Mouse (Mus musculus) bone marrow macrophage, adult 2 months (primary cell): ENCODE results near the gene Pla2g12a. TPM values are rescaled to one million over a fixed set of nuclear protein-coding genes. Genes with fewer than 3 reads are reported as not detected.
A peak's percentile ranks its signal among the peaks of the same experiment; 100 is the strongest.

Source experiments
- H3K27ac ChIP-seq: 2 replicates; pipeline ENCODE4 v1.5.1; 2012; ENCODE audit warnings: low read depth, low read length; ENCODE audit not compliant: insufficient read depth
- H3K4me1 ChIP-seq: 2 replicates; pipeline ENCODE4 v1.6.1; 2012; ENCODE audit warnings: low read length; ENCODE audit not compliant: control insufficient read depth, insufficient read depth
- H3K4me3 ChIP-seq: 2 replicates; pipeline ENCODE4 v1.5.1; 2012; ENCODE audit warnings: mild to moderate bottlenecking, low read length, moderate library complexity; ENCODE audit not compliant: insufficient read depth
- CTCF ChIP-seq: IDR thresholded peaks from 2 replicates; pipeline ENCODE4 v1.5.1; 2012; ENCODE audit warnings: low read depth, mild to moderate bottlenecking, low read length, moderate library complexity
- POLR2A ChIP-seq: IDR thresholded peaks from 2 replicates; pipeline ENCODE4 v1.6.1; 2012; ENCODE audit warnings: mild to moderate bottlenecking, low read depth, low read length, borderline replicate concordance
- polyA plus RNA-seq: library from polyadenylated mRNA; stranded (reverse); fragments of >200 nt; gene quantifications from 2 replicates; pipeline ENCODE4 v1.2.4, GENCODE M21; 2012; ENCODE audit not compliant: missing spikeins, insufficient read depth, insufficient read length

Pla2g12a gene
- polyA plus RNA-seq, 1 experiment = 8.8 TPM

DNA sequence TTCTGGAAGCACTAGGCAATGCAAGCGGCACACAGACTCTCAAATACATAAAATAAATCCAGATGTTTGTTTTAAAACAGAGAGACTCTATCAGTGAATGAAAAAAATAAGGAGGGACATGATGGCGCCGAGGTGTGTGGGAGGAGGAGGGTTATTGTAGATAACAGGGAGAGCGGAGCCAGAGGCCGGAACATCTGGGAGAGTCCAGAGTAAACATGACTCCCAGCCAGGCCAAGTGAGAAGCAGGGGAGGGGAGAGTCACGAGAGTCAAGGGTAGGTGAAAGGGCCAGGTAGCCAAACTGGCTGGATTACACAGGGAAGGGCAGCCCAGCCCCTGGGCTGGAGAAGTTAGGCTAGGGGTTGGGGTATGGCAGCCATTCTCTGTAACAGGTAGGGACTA is 18.2 kb downstream of the Pla2g12a start:
- Histone ChIP-seq H3K27ac (no peak overlapping the region), H3K4me3 (no peak overlapping the region), H3K4me1 (no peaks in the 10 kb centered on the region)
- TF ChIP-seq CTCF = no peak
- TF ChIP-seq POLR2A = no peak

DNA sequence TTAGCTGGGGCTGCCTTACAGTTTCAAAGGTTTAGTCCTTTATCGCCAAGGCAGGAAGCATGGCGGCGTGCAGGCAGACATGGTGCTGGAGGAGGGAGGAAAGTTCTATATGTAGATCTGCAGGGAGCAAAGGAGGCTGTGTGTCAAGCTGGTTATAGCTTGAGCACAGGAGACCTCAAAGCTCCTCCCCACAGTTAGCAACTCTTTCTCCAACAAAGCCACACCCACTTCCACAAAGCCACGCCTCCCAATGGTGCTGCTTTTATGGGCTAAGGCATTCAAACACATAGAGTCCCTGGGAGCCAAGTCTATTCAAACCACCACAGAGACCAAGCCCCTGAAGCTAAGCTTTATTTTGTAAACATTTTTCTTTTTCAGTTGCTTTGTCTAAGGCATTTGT is 20.5 kb downstream of the Pla2g12a start:
- Histone ChIP-seq H3K4me3 (no peak overlapping the region), H3K27ac (no peak overlapping the region), H3K4me1 (peaks cover 13% of the 10 kb centered on the region)
- no peak for TF ChIP-seq POLR2A
- TF ChIP-seq CTCF = no peak

DNA sequence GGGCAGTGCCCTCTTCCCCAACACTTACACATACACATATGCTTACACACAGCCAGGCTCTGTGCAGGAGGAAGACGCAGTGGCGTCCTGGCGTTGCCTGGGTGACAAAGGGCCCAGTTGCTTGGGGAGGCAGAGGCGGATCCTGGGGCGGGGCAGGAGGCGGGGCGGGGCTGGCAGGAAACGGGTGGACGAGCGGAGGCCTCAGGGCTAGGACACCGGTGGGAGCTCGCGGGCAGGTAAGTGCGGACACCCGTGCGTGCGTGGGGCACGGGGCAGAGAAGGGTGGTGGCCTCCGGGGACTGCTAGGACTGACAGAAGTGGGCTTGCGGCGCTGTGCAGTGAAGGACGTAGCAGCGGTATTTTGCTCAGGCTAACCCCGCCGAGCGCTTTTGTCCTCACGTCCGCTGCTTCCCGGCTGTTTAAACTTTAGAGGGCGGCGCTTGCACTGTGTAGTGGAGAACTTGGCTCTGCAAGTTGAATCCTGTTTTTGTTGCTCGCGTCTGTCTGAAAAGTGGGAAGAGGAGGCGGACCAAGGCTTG is 22.9 kb downstream of the Pla2g12a start, which contains the start of gene Casp6:
Gene Casp6 (plus strand): TSS at position 155 of the 539 bp plus-strand sequence.
- no peak for TF ChIP-seq CTCF
- TF ChIP-seq POLR2A = no peak
- Histone ChIP-seq H3K4me3 (peak within 1 kb of the TSS; percentile 91), H3K4me1 (peaks cover 20% of the 10 kb centered on the region), H3K27ac (peak within 1 kb of the TSS; percentile 45)

DNA sequence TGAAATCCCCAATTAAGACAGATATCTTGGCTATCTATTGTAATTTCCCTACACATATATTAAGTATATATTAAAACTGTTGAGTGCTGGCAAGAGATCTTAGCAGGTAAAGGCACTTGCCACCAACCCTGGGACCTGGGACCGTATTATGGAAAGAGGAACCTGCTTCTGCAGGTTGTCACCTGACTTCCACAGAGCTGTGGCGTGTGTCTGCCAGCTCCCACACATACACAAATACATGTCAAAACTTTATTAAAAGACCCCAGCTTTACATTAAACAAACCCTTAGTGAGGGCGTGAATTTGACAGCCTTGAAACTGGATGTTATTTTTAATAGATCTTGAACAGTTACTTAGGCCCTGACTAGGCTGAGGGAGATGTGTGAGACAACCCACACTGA is 25.0 kb downstream of the Pla2g12a start:
- no peak overlapping the region for H3K27ac ChIP-seq
- no peak for TF ChIP-seq POLR2A
- no peak for TF ChIP-seq CTCF
- no peak overlapping the region for H3K4me3 ChIP-seq
- H3K4me1 ChIP-seq = peaks cover 20% of the 10 kb centered on the region

DNA sequence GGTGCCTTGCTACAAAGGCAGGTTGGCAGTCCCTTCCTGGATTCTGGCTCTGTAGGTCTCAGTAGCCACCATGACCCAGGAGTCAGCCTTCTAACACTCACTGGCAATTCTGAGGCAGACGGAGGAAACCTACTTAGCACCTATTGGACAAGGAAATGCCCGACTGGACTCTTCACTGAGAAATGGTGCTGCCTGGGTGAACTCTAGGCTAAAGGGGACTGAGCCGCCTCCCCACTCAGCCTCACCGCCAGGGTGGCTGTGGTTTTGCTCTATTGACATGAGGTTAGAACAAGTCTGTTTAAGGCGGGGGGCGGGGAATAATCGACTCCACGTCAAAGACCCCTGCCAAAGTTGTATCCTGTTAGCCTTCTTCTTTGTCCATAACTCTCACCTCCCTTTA is 25.5 kb downstream of the Pla2g12a start:
- H3K4me3 ChIP-seq = no peak overlapping the region
- peaks cover 20% of the 10 kb centered on the region for H3K4me1 ChIP-seq
- TF ChIP-seq CTCF (no peak), POLR2A (no peak)
- H3K27ac ChIP-seq = no peak overlapping the region

DNA sequence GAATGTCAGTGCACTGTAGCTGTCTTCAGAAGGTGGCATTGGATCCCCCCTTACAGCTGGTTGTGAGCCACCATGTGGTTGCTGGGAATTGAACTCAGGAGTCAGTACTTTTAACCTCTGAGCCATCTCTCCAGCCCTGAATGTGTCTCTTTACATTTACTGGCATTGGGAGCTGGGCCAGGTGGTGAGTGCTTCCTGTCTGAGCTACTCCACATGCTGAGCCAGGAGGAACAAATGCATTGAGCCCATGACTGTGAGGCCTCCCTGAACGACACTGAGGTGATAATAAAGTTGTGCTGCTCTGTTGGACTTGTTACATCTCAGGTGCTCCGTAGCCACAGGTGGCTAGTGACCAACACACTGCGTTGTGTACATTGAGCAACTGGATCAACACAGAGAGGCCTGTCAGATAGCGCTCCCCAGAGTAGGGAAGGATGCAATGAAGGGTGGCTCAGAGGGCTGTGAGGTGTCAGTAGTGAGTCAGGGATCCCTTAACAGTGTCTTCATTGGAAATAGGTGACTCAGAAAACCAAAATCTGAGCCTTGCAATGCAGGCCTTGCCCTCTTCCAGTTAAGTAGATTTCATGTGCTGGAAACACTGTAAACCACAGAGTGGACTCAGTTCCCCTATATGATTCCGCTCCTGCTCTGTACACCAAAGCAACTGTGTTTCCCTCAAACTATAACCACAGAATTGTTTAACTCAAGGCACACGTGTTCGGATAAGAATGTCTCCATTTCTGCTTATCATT is 26.2 kb downstream of the Pla2g12a start:
- Histone ChIP-seq H3K4me1 (peaks cover 20% of the 10 kb centered on the region), H3K27ac (no peak overlapping the region), H3K4me3 (no peak overlapping the region)
- TF ChIP-seq CTCF = no peak
- no peak for TF ChIP-seq POLR2A

DNA sequence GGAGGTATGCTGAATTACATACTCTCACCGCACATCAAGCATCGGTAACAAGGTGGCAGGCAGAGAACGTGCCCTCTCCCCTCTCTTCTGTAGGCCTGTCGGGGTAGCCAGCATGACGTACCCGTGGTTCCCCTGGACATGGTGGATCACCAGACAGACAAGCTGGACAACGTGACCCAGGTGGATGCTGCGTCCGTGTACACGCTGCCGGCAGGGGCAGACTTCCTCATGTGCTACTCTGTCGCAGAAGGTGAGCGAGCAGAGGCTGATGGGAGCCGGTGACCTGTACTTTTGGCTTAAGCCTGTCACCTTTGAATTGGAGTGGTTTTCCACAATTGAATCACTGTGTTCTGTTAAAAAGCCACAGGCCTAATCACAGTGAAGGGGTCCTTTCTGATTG is 33.6 kb downstream of the Pla2g12a start:
- H3K4me3 ChIP-seq = no peak overlapping the region
- H3K4me1 ChIP-seq = no peaks in the 10 kb centered on the region
- no peak overlapping the region for H3K27ac ChIP-seq
- TF ChIP-seq CTCF (no peak), POLR2A (no peak)

DNA sequence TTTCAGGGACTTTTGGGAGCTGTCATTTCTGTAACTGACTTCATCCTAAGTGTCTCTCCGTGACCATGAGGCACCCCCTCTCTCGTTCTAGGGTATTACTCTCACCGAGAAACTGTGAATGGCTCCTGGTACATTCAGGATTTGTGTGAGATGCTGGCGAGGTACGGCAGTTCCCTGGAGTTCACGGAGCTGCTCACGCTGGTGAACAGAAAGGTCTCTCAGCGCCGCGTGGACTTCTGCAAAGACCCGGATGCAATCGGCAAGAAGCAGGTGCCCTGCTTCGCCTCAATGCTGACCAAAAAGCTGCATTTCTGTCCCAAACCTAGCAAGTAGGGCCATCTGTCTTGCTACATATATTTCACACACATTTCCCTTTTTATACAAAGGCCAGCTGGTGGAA is 34.8 kb downstream of the Pla2g12a start:
- Histone ChIP-seq H3K27ac (no peak overlapping the region), H3K4me1 (no peaks in the 10 kb centered on the region)
- no peak for TF ChIP-seq POLR2A
- TF ChIP-seq CTCF = no peak

DNA sequence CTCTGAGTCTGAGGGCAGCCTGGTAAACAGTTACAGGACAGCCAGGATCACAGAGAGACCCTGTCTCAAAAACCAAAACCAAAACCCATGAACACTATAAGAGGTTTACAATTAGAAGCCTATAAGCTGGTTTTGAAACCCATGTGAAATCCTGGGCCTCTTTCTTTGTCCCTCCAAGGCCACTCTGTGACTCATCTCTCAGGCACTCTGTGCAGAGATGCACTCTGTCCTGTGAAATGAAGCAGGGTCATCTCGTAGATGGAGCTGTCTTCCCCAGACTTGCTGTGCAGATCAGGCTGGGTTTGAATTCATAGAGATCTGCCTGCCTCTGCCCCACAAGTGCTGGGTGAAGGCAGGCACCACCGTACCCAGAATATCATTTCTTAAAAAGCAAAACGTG is 39.0 kb downstream of the Pla2g12a start:
- no peaks in the 10 kb centered on the region for H3K4me1 ChIP-seq
- no peak overlapping the region for H3K27ac ChIP-seq
- no peak overlapping the region for H3K4me3 ChIP-seq
- TF ChIP-seq CTCF = no peak
- TF ChIP-seq POLR2A = no peak

More for the DNA sequence above, 34.8 kb downstream of the Pla2g12a start:
- no peak overlapping the region for H3K4me3 ChIP-seq

DNA sequence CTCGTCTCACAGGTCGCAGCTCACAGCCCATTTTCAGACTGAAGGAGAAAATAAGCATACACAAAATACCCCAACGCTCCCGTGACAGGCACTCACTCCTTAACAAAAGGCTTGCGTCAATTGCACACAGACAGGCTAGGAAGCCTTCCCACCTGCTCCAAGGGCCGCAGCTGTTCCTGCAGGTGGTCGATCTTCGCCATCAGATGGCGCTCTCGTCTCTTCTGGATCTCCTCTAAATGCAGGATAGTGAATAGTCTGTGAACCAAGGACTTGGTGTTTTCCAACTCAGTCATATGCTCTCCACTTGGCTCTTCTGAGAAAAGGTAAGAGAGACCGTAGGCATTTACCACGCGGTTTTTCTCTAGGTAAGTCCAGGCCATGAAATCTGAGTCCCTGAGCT is 40.0 kb downstream of the Pla2g12a start:
- H3K27ac ChIP-seq = no peak overlapping the region
- TF ChIP-seq POLR2A = no peak
- peak; percentile 65 for TF ChIP-seq CTCF
- H3K4me1 ChIP-seq = no peaks in the 10 kb centered on the region
- no peak overlapping the region for H3K4me3 ChIP-seq
